Mouse (Mus musculus) ES-CJ7 (cell line): ENCODE measurements around the gene Dynlt1f.
"Not testable (repeated sequence)": the region's sequence is repeated elsewhere in the genome, so short reads cannot be mapped to it uniquely, and the experiment has no call there.

Experiments
- DNase-seq: peaks from one replicate; pipeline ENCODE4 v3.0.0; 2011; ENCODE audit warnings: low read depth, low spot score

Gene Dynlt1f

GRCm38 (mm10) chr17:6655567-6656281 is at the start of gene Dynlt1f:
Gene Dynlt1f, minus strand, starts transcription at chr17:6655900.
- peak; percentile 52 for DNase-seq

- not testable (repeated sequence) for DNase-seq
These were observed 47.9 kb upstream of the Dynlt1f start for GRCm38 (mm10) chr17:6703381-6704270.

DNA sequence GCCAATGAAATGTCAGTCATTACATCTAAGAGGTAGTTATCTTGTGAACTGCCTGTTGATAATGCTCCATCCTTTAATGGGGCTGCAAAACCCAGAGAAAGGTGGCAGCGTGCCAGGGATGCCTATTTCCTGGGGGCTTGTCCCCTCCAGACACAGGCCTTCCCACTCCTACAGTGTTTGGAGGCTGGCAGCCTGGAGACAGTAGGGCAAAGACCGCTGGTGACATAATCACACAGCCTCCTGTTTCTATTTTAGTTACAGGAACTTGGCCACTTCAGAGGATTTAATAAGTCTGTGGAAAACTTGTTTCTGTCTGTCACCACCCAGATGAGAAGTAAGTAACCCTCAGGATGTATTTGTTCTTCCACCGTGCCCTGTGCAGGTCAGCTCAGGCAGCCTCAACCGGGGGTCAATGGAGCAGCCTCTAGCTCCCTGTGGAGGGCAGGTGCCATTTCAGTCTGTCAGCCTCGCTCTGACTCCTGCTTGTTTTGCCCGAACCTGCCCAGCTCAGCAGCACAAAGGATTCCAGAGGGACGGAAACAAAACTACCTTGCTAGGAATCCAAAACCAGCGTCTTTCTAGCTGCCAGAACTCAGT is 47.0 kb upstream of the Dynlt1f start:
- DNase-seq = not testable (repeated sequence)

GRCm38 (mm10) chr17:6700077-6700476 is 44.4 kb upstream of the Dynlt1f start:
- DNase-seq = not testable (repeated sequence)

- DNase-seq = not testable (repeated sequence)
These were observed 43.8 kb upstream of the Dynlt1f start for GRCm38 (mm10) chr17:6699502-6699901.

DNA sequence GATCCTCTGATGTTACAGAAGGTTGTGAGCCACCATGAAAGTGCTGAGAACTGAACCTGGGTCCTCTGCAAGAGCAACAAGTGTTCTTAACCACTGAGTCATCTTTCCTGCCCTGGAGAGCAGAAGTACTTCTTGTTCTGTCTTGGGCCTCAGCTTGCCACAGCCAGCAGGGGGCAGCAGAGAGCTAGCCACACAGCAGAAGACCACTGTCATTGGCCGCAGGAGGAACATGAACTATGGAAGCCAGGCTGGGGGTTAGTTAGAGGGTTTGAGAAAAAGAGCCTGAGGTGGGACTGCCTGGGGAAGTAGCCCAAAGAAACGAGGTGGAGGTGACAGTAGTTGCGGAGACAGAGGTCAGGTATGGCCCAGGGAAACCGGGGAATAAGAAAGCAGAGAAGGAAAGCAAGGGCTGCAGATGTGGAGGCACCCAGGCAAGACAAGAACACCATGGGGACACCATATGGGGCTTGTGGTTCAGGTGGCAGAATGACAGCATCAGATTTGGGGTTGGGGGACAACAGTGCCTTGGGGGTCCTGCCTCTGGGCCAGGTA is 41.6 kb upstream of the Dynlt1f start:
- peak; percentile 65 for DNase-seq

DNA sequence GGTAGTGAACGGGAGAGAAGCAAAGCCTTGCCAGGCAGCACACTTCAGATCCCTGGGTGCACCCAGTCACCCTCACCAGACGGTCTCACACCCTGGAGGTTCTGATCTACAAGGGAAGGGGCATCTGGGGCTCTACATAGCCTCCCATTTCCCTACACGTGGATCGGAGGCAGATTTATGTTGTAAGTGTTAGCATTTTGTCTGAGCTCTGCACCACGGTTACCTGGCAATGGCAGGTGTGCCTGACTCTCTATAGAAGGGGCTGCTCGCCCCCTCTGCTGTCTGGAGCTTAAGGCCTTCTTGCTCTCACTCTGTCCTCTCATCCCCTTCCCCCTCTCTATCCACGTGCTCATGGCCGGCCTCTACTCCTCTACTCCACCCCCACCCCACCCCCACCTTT is 40.8 kb upstream of the Dynlt1f start:
- DNase-seq = peak; percentile 27

- DNase-seq = not testable (repeated sequence)
These were observed 40.0 kb upstream of the Dynlt1f start for GRCm38 (mm10) chr17:6695712-6696111.

- peak; percentile 33 for DNase-seq
These were observed 35.9 kb upstream of the Dynlt1f start for GRCm38 (mm10) chr17:6691596-6691995.

DNA sequence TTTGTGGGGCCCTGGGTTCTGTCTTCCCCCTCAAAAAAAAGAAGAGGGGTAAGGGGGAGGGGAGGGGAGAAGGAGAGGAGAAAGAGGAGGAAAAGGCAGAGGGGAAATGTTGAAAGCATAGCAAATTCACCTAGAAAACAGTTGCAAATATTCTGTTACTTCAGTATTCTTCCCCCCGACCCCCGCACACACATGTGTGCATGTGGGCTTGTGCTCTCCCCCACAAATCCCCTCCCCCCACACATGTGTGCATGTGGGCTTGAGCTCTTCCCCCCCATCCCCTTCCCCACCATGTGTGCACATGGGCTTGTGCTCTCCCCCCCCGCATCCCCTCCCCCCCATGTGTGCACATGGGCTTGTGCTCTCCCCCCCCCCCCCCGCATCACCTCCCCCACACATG is 33.6 kb upstream of the Dynlt1f start:
- not testable (repeated sequence) for DNase-seq

DNA sequence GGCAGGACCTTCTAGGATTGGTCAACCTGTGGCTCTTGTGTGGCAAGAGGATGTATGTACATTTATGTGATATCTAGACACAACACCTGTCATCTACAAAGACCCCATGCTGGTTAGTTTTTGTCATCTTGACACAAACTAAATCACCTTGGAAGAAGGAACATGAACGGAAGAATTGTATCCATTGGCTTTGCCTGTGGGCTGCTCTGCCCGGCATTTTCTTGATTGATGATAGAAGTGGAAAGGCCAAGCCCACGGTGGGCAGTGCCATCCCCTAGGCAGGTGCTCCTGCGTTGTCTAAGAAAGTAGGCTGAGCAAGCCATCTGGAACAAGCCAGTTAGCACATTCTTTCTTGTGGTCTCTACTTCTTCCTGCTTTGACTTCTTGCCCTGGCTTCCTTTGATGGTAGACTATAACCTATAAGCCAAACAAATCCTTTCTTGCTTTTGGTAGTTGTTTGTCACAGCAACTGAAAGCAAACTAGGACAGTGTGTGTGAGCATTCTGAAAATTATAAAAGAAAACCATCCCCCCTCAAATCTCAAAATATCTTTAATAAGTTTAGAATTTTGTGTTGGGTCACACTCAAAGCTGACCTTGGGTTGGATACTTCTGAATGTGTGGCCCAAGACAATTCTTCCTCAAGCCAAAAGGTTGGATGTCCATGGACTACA is 30.7 kb upstream of the Dynlt1f start:
- not testable (repeated sequence) for DNase-seq

DNA sequence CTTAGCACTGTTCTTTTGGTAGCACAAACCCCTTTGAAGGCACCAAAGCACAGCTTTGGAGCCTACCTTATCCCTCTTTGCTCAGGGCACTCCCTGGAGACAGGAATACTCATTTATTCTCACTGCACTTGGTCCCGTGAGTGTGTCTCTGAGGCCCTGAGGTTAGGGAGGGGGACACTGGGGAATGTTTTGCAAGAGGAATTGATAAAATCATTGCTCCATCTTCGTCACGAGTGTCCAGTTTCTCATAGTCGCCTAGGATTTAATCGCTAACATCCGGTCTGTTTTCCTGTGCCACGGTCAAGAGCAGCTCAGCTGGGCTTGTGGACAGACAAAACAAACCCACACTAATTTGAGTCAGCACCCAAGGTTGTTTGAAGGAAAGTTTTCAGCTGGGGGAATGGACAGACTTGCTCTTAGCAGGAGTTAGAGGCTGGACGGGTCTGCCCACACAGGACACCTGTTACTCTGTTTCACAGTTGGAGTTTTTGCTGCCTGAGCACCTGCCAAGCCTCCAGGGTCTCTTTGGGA is 29.7 kb upstream of the Dynlt1f start:
- DNase-seq = not testable (repeated sequence)

GRCm38 (mm10) chr17:6684464-6685287 is 29.0 kb upstream of the Dynlt1f start:
- DNase-seq = not testable (repeated sequence)

DNA sequence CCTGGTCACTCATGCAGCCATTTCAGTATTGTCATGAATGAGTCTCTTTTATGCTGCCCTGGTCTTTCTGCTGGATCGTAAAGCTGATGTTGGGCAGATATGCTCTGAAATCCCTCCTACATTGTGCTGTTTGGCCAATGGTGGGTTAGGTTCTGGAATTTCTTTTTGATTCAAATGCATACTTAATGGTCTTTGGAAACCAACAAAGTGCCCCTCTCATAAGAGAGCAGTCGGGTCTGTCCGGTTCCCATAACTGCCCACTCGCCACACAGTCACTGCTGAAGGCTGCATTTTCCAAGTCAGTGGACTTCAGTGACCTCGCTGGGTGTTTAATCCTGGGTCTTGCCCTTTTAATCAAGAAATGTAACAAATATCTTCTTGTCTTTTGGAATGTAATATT is 28.0 kb upstream of the Dynlt1f start:
- DNase-seq = not testable (repeated sequence)

DNA sequence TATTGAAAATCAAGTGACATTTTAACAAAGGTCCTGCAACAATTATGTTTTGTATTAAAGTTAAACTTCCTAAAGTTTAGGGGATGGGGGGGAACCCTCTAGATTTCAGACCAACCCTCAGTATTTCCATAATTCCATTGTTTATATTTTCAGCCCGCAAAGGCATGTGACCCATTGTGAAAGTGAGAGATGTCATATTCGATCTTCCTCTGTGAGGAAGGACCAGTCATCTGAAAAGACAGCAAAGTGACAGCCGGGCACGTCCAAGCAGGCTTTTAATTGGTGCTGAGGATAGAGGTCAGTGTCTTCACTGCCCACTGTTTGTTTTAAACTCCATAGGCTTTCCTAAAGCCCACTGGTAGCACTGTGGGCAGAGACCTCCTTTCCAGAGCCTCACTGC is 26.0 kb upstream of the Dynlt1f start:
- not testable (repeated sequence) for DNase-seq

- not testable (repeated sequence) for DNase-seq
These were observed 22.4 kb upstream of the Dynlt1f start for GRCm38 (mm10) chr17:6678063-6678462.

GRCm38 (mm10) chr17:6674297-6674696 is 18.6 kb upstream of the Dynlt1f start:
- DNase-seq = not testable (repeated sequence)

DNA sequence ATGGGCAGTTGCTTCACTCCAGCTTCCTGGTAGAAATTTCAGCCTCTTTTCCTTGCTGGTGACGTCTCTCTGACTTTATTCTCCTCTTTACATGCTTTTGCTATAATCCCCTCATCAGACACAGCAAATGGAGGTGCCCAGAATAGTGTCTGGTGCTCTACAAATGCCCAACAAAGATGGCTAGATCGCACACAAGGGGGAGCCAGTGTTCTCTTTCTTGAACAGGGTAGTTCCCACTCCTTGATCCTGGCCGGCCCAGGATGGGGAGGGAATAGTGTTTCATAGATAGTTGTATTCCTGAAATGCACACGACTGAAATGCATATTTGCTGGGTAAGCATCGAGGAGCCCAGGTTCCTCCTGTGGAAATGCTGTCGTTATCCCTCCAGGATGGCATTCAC is 12.8 kb upstream of the Dynlt1f start:
- DNase-seq = not testable (repeated sequence)

DNA sequence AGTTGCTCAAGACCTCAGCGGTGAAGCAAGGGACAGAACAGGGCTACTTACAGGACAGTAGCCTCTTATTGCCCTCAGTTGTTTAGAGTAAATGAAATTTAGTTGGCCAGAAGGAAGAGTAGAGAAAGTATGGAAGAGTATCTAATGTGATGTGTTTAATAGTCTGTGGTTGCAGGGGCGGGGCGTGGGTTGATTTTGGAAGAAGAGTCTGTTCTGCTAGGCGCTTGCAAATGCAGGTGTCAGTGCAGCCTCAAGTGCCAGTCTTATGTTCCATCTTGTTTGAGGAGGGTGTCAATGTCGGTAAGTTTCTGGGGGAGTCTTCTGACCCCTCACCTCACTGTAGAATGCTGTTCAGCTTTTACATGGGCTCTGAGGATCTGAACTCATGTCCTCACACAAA is 9.7 kb upstream of the Dynlt1f start:
- not testable (repeated sequence) for DNase-seq

DNA sequence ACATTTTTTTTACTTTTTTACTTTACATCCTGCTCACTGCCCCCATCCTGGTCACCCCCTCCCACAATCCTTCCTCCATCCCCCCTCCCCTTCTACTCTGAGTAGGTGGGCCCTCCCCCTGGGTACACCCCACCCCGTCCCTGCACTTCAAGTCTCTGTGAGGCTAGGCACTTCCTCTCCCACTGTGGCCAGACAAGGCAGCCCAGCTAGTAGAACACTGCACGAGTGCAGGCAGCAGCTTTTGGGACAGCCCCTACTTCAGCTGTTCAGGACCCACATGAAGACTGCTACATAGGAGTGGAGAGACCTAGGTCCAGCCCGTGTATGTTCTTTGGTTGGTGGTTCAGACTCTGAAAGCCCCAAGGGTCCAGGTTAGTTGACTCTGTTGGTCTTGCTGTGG is 7.1 kb upstream of the Dynlt1f start:
- DNase-seq = not testable (repeated sequence)
